Mouse (Mus musculus) heart, adult 2 months (tissue): ENCODE results near the gene Rftn2. TPM values are rescaled to one million over a fixed set of nuclear protein-coding genes. Genes with fewer than 3 reads are reported as not detected.

Experiments used
- DNase-seq, 2 experiments: peaks; one replicate each; pipeline ENCODE4 v3.0.0; 2021
- H3K27ac ChIP-seq: fragments of 200-600 bp; 2 replicates; pipeline ENCODE4 v1.8.1; 2022
- H3K27me3 ChIP-seq: fragments of 200-500 bp; 2 replicates; pipeline ENCODE4 v1.6.1; 2012; ENCODE audit warnings: mild to moderate bottlenecking, low read length, inconsistent platforms, mixed read lengths; ENCODE audit not compliant: control insufficient read depth, insufficient read depth
- H3K36me3 ChIP-seq: fragments of 200-500 bp; 2 replicates; pipeline ENCODE4 v1.6.1; 2012; ENCODE audit warnings: low read length, inconsistent platforms; ENCODE audit not compliant: control insufficient read depth, insufficient read depth
- H3K4me1 ChIP-seq: fragments of 200-500 bp; 2 replicates; pipeline ENCODE4 v1.6.1; 2011; ENCODE audit warnings: low read length; ENCODE audit not compliant: control insufficient read depth, insufficient read depth
- H3K4me3 ChIP-seq: fragments of 200-600 bp; 2 replicates; pipeline ENCODE4 v1.8.1; 2022
- H3K79me2 ChIP-seq: fragments of 200-500 bp; replicated peaks from 2 replicates; pipeline ENCODE4 v1.6.1; 2012; ENCODE audit warnings: mild to moderate bottlenecking, inconsistent platforms, low read length, moderate library complexity, mixed read lengths; ENCODE audit not compliant: control insufficient read depth, insufficient read depth
- H3K9ac ChIP-seq: fragments of 200-500 bp; 2 replicates; pipeline ENCODE4 v1.6.1; 2012; ENCODE audit warnings: low read depth, mild to moderate bottlenecking, control low read depth, inconsistent platforms, low read length, mixed read lengths
- CTCF ChIP-seq: fragments of 200-600 bp; IDR thresholded peaks from 2 replicates; pipeline ENCODE4 v1.8.1; 2022; ENCODE audit warnings: antibody characterized with exemption, mild to moderate bottlenecking, moderate library complexity
- EP300 ChIP-seq: fragments of 200-500 bp; IDR thresholded peaks from 2 replicates; pipeline ENCODE4 v1.6.1; 2011; ENCODE audit warnings: low read depth, low read length, control low read depth; ENCODE audit not compliant: insufficient read depth
- POLR2A ChIP-seq: fragments of 200-500 bp; IDR thresholded peaks from 2 replicates; pipeline ENCODE4 v1.6.1; 2011; ENCODE audit warnings: mild to moderate bottlenecking, low read depth, low read length, control low read depth; ENCODE audit not compliant: insufficient read depth
- WGBS: fragments of 180-500 bp; shearing (Covaris S2); methylation state at CpG from one replicate; pipeline ENCODE4 v1.1.7; 2018; 5-methylcytosine and 5-hydroxymethylcytosine counted together
- intact Hi-C: fragments of 180-260 bp; cut with DNase I; formaldehyde crosslinking; loops from one replicate; pipeline ENCODE4 v1.15.1; 2025
- polyA plus RNA-seq: library from polyadenylated mRNA; depleted of rRNA; stranded (reverse); fragments of >200 nt; gene quantifications from 2 replicates; pipeline ENCODE4 v1.2.3, GENCODE M21; 2012
- total RNA-seq, 2 experiments: library from RNA; stranded (reverse); gene quantifications; 2 replicates each; pipeline ENCODE4 v1.2.3; 2021

Rftn2 gene
- total and polyA plus RNA-seq, 3 experiments = 2.7 to 12.8 (median 12.1) TPM

- no peak overlapping the region for H3K27ac ChIP-seq
- no peaks in the 10 kb centered on the region for H3K27me3 ChIP-seq
- H3K4me1 ChIP-seq = peaks cover 7% of the 10 kb centered on the region
- TF ChIP-seq POLR2A = no peak
- no peak for TF ChIP-seq EP300
- TF ChIP-seq CTCF = no peak
- peaks cover 6% of the 10 kb centered on the region for H3K79me2 ChIP-seq
- H3K4me3 ChIP-seq = no peak overlapping the region
- DNase-seq = no peak
- intact Hi-C loops = loop anchor here (5.0 kb wide), 1 partner anchor 81 kb away; the partner anchor contains the start of gene Coq10b
- WGBS = 30% methylated on average over 2 of the region's 2 CpGs
- no peak overlapping the region for H3K9ac ChIP-seq
- H3K36me3 ChIP-seq = peaks cover 14% of the 10 kb centered on the region
These were observed 93.4 kb downstream of the Rftn2 start for GRCm38 (mm10) chr1:55133173-55133572.

DNA sequence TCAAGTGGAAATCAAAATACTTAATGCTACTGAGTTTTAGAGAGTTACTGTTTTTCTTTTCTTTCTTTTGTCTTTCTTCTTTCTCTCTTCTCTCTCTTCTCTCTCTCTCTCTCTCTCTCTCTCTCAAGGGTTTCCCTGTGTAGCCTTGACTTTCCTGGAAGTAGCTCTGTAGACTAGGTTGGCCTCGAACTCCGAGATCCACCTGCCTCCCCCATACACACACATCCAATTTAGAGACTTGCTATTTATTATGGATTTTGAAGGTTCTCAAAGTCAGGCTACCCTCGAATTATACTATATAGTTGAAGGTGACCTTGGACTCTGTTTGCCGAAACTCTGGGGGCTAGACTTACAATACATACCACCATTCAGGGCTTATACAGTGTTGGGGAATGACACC is 94.3 kb downstream of the Rftn2 start:
- no peak for DNase-seq
- WGBS = 29% methylated on average over 4 of the region's 4 CpGs
- intact Hi-C loops = loop anchor here (5.0 kb wide), 1 partner anchor 80 kb away; the partner anchor contains the start of gene Coq10b
- Histone ChIP-seq H3K36me3 (peaks cover 14% of the 10 kb centered on the region), H3K79me2 (peaks cover 6% of the 10 kb centered on the region), H3K27ac (peak overlapping the region; percentile 99; the same call in 1 of the 2 replicates), H3K4me3 (peak overlapping the region; percentile 98), H3K27me3 (no peaks in the 10 kb centered on the region), H3K9ac (peak overlapping the region; percentile 12; the same call in 1 of the 2 replicates), H3K4me1 (peaks cover 7% of the 10 kb centered on the region)
- TF ChIP-seq EP300 (no peak), CTCF (no peak), POLR2A (no peak)

DNA sequence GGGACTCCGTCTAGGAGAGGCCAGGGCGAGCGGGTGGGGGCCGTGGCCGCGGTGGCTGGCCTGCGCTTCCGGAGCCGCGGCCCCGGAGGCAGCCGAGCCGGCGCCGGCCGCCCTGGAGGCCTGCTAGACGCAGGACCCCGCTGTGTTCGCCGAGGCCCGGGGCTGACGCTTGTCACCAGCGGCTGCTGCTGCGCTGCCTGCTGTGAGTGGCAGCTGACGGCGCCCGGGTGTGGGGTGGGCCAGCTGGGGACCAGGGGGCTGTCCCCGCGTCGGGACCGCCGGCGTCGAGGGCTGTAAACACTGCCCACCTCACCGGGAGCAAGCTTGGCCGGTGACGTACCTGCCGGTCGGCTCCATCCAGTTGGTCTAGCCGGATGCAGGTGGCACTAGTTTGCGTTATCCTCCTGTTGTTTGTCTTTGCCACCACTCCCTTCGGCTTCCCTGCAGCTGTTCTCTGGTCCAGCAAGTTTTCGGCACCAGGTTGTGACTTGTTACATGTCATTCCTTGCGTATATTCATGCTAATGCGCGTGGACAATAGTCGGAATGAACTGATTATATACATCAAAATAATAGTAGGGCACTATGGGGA is 95.1 kb downstream of the Rftn2 start:
- Histone ChIP-seq H3K4me3 (peak overlapping the region; percentile 98), H3K9ac (peak overlapping the region; percentile 96), H3K79me2 (peaks cover 6% of the 10 kb centered on the region), H3K27me3 (no peaks in the 10 kb centered on the region), H3K36me3 (peaks cover 14% of the 10 kb centered on the region), H3K27ac (peak overlapping the region; percentile 99), H3K4me1 (peaks cover 7% of the 10 kb centered on the region)
- TF ChIP-seq EP300 (no peak), POLR2A (no peak), CTCF (no peak)
- intact Hi-C loops = loop anchor here (1.0 to 5.0 kb wide), 4 partner anchors 43 to 105 kb away; partner anchors contain the start of genes Coq10b, Hspd1, Hspe1 and Mars2
- DNase-seq = no peak
- under 1% methylated on average over 47 of the region's 47 CpGs for WGBS

DNA sequence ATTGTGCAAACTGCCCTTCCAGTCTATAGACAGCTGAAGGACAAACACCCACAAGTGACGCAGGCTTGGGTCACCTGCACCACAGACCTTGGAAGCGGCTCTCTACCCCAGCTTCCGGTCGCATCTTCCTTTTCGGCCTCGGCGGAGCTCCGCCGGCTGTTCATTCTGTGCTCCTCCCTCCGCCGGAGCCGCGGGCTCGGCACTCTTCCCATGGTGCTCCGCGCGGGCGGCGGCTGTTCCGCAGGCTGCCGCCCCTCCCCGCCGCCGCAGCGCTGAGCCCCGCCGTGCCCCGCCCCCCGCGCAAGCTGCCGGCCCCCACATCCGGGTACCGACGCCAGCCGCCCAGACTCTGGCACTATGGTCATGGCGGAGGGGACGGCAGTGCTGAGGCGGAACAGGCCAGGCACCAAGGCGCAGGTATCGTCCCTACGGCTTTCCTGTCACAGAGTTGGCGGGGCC is 95.6 kb downstream of the Rftn2 start, which contains the start of gene Mob4:
Mob4 (plus strand) TSS at position 289 of the 459 bp plus-strand sequence.
- H3K27ac ChIP-seq = peak within 1 kb of the TSS; percentile 99
- under 1% methylated on average over 35 of the region's 42 CpGs for WGBS
- peak within 1 kb of the TSS; percentile 98 for H3K4me3 ChIP-seq
- peaks cover 6% of the 10 kb centered on the region for H3K79me2 ChIP-seq
- peak; percentile 96 to 97 for DNase-seq
- no peak for TF ChIP-seq CTCF
- peak; percentile 90 for TF ChIP-seq POLR2A
- TF ChIP-seq EP300 = peak; percentile 59; the same call in 1 of the 2 replicates
- H3K4me1 ChIP-seq = peaks cover 7% of the 10 kb centered on the region
- H3K9ac ChIP-seq = peak within 1 kb of the TSS; percentile 96
- intact Hi-C loops = loop anchor here (1.0 to 5.0 kb wide), 4 partner anchors 43 to 106 kb away; partner anchors contain the start of genes Coq10b, Hspd1, Hspe1 and Mars2
- H3K27me3 ChIP-seq = no peaks in the 10 kb centered on the region
- peaks cover 14% of the 10 kb centered on the region for H3K36me3 ChIP-seq

GRCm38 (mm10) chr1:55130190-55130916 is 96.2 kb downstream of the Rftn2 start:
- H3K79me2 ChIP-seq = peaks cover 5% of the 10 kb centered on the region
- TF ChIP-seq CTCF (no peak), POLR2A (no peak), EP300 (no peak)
- 54% methylated on average over 10 of the region's 10 CpGs for WGBS

More at GRCm38 (mm10) chr1:55130190-55130916, 96.2 kb downstream of the Rftn2 start:
- H3K27ac ChIP-seq = peak overlapping the region; percentile 99
- H3K27me3 ChIP-seq = no peaks in the 10 kb centered on the region
- peaks cover 7% of the 10 kb centered on the region for H3K4me1 ChIP-seq
- H3K36me3 ChIP-seq = peaks cover 11% of the 10 kb centered on the region
- no peak for DNase-seq
- H3K9ac ChIP-seq = peak overlapping the region; percentile 65
- H3K4me3 ChIP-seq = peak overlapping the region; percentile 98
- intact Hi-C loops = loop anchor here (2.0 to 5.0 kb wide), 3 partner anchors 78 to 106 kb away; partner anchors contain the start of genes Coq10b, Mars2 and Sf3b1
